Mouse (Mus musculus): ENCODE results near the gene Vangl2. TPM values are rescaled to one million over a fixed set of nuclear protein-coding genes. Genes with fewer than 3 reads are reported as not detected.

Gene Vangl2
- total and polyA plus RNA-seq, 3 experiments, result 0.39 to 3.0 TPM; not detected in 1

DNA sequence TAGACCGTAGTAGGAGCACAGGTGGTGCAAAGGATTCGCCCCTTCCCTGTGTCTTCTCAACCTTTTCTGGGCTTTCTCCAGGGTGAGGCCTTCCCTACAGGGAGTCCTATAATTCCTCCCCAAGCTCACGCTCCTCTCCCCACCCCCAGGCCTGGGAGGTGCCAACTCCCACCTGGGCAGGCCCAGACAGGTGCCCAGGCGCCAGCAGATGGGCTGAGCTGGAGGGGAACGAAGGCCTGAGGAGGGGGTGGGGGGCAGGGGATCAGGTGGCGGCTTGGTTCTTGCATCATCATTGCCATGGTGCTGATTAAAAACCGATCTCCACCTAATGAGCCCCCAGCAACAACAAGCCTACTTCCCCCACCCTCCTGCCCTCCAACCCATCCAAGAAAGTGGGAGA, 30.6 kb upstream of the Vangl2 start:
- no peak overlapping the region for H3K9ac ChIP-seq (ENCODE audit: control insufficient read depth, low read depth, low read length, poor library complexity, severe bottlenecking)
- no peak for TF ChIP-seq POLR2A (IDR thresholded peaks at IDR 0.05; ENCODE audit: control insufficient read depth in 1 of 2, insufficient read depth in 1 of 2, low read depth in 1 of 2, low read length in 2 of 2, poor library complexity in 1 of 2)
- no peak for TF ChIP-seq MAX (IDR thresholded peaks at IDR 0.05; ENCODE audit: low read length)
- TF ChIP-seq ETS1 (IDR thresholded peaks at IDR 0.05; ENCODE audit: low read depth, low read length), result no peak
- no peak for TF ChIP-seq CHD1 (IDR thresholded peaks at IDR 0.05; ENCODE audit: low read depth, low read length)
- TF ChIP-seq POLR2AphosphoS5 (IDR thresholded peaks at IDR 0.05; ENCODE audit: borderline replicate concordance, low read depth, low read length), result no peak
- TF ChIP-seq TCF12 (IDR thresholded peaks at IDR 0.05; ENCODE audit: low read depth, low read length), result no peak
- TF ChIP-seq ZMIZ1 (IDR thresholded peaks at IDR 0.05; ENCODE audit: low read depth, low read length), result no peak
- TF ChIP-seq SIN3A (IDR thresholded peaks at IDR 0.05; ENCODE audit: low read length), result no peak
- no peak for TF ChIP-seq MYC (IDR thresholded peaks at IDR 0.05; ENCODE audit: low read depth, low read length)
- no peak for TF ChIP-seq ZKSCAN1 (IDR thresholded peaks at IDR 0.05; ENCODE audit: low read depth, low read length)
- TF ChIP-seq SMC3 (IDR thresholded peaks at IDR 0.05; ENCODE audit: low read depth, low read length), result no peak
- no peak for TF ChIP-seq RCOR1 (IDR thresholded peaks at IDR 0.05; ENCODE audit: low read depth, low read length)
- no peak for TF ChIP-seq TAL1 (IDR thresholded peaks at IDR 0.05; ENCODE audit: low read length)
- no peak for TF ChIP-seq USF2 (IDR thresholded peaks at IDR 0.05; ENCODE audit: borderline replicate concordance in 1 of 2, insufficient read depth in 1 of 2, low read depth in 1 of 2, low read length in 2 of 2)
- TF ChIP-seq CHD2 (IDR thresholded peaks at IDR 0.05; ENCODE audit: low read length), result no peak
- no peak for TF ChIP-seq UBTF (IDR thresholded peaks at IDR 0.05; ENCODE audit: borderline replicate concordance, insufficient read depth, low read depth, low read length)
- TF ChIP-seq GATA1 (IDR thresholded peaks at IDR 0.05; ENCODE audit: low read depth, low read length), result no peak
- no peak for TF ChIP-seq ZNF384 (IDR thresholded peaks at IDR 0.05; ENCODE audit: low read depth, low read length)
- no peak for TF ChIP-seq ELF1 (IDR thresholded peaks at IDR 0.05; ENCODE audit: low read depth, low read length)
- no peaks in the 10 kb centered on the region for H3K4me1 ChIP-seq (ENCODE audit: control insufficient read depth in 1 of 2, insufficient read depth in 2 of 2, low read length in 2 of 2)
- no peak for DNase-seq (ENCODE audit: low read depth, low spot score)
- no peak overlapping the region for H3K4me3 ChIP-seq (ENCODE audit: control insufficient read depth in 1 of 2, insufficient read depth in 1 of 2, low read depth in 2 of 2, low read length in 2 of 2)
- no peaks in the 10 kb centered on the region for H3K79me2 ChIP-seq (ENCODE audit: control insufficient read depth, insufficient read depth, low read length, poor library complexity)
- no peaks in the 10 kb centered on the region for H3K27me3 ChIP-seq (ENCODE audit: control insufficient read depth in 1 of 2, insufficient read depth in 2 of 2, low read length in 2 of 2)
- H3K9me3 ChIP-seq (replicated peaks; ENCODE audit: insufficient read depth, low read length), result no peaks in the 10 kb centered on the region
- no peaks in the 10 kb centered on the region; a peak in 1 of 4 replicates for H3K36me3 ChIP-seq (ENCODE audit: control insufficient read depth in 1 of 2, insufficient read depth in 2 of 2, low read length in 2 of 2)
- no peak overlapping the region for H3K27ac ChIP-seq (ENCODE audit: control insufficient read depth, low read depth, low read length)

GRCm38 (mm10) chr1:172058321-172058720, 30.1 kb upstream of the Vangl2 start:
- no peak overlapping the region for H3K9ac ChIP-seq (ENCODE audit: control insufficient read depth, low read depth, low read length, poor library complexity, severe bottlenecking)
- H3K36me3 ChIP-seq (ENCODE audit: control insufficient read depth in 1 of 2, insufficient read depth in 2 of 2, low read length in 2 of 2), result no peaks in the 10 kb centered on the region; a peak in 1 of 4 replicates
- DNase-seq (ENCODE audit: low read depth, low spot score), result no peak
- no peak overlapping the region for H3K4me3 ChIP-seq (ENCODE audit: control insufficient read depth in 1 of 2, insufficient read depth in 1 of 2, low read depth in 2 of 2, low read length in 2 of 2)
- no peaks in the 10 kb centered on the region for H3K27me3 ChIP-seq (ENCODE audit: control insufficient read depth in 1 of 2, insufficient read depth in 2 of 2, low read length in 2 of 2)
- no peaks in the 10 kb centered on the region for H3K9me3 ChIP-seq (replicated peaks; ENCODE audit: insufficient read depth, low read length)
- H3K79me2 ChIP-seq (ENCODE audit: control insufficient read depth, insufficient read depth, low read length, poor library complexity), result no peaks in the 10 kb centered on the region
- no peak overlapping the region for H3K27ac ChIP-seq (ENCODE audit: control insufficient read depth, low read depth, low read length)
- TF ChIP-seq ELF1 (IDR thresholded peaks at IDR 0.05; ENCODE audit: low read depth, low read length), result no peak
- TF ChIP-seq POLR2AphosphoS2 (IDR thresholded peaks at IDR 0.05; ENCODE audit: low read length), result no peak
- no peak for TF ChIP-seq ZNF384 (IDR thresholded peaks at IDR 0.05; ENCODE audit: low read depth, low read length)
- no peak for TF ChIP-seq GATA1 (IDR thresholded peaks at IDR 0.05; ENCODE audit: low read depth, low read length)
- no peak for TF ChIP-seq HCFC1 (IDR thresholded peaks at IDR 0.05; ENCODE audit: low read depth, low read length)
- no peak for TF ChIP-seq JUND (IDR thresholded peaks at IDR 0.05; ENCODE audit: low read depth, low read length)
- TF ChIP-seq CHD2 (IDR thresholded peaks at IDR 0.05; ENCODE audit: low read length), result no peak
- no peak for TF ChIP-seq NRF1 (IDR thresholded peaks at IDR 0.05; ENCODE audit: insufficient read depth, low read depth, low read length, poor library complexity, severe bottlenecking)
- TF ChIP-seq CHD1 (IDR thresholded peaks at IDR 0.05; ENCODE audit: low read depth, low read length), result no peak
- no peak for TF ChIP-seq EP300 (IDR thresholded peaks at IDR 0.05; ENCODE audit: low read depth in 1 of 2, low read length in 2 of 2)
- TF ChIP-seq POLR2A (IDR thresholded peaks at IDR 0.05; ENCODE audit: control insufficient read depth in 1 of 2, insufficient read depth in 1 of 2, low read depth in 1 of 2, low read length in 2 of 2, poor library complexity in 1 of 2), result no peak
- TF ChIP-seq MYB (IDR thresholded peaks at IDR 0.05; ENCODE audit: low read depth, low read length), result no peak
- TF ChIP-seq USF1 (IDR thresholded peaks at IDR 0.05; ENCODE audit: low read depth, low read length), result no peak
- no peak for TF ChIP-seq MAFK (IDR thresholded peaks at IDR 0.05; ENCODE audit: borderline replicate concordance, low read depth, low read length)
- TF ChIP-seq POLR2AphosphoS5 (IDR thresholded peaks at IDR 0.05; ENCODE audit: borderline replicate concordance, low read depth, low read length), result no peak
- TF ChIP-seq BHLHE40 (IDR thresholded peaks at IDR 0.05; ENCODE audit: borderline replicate concordance, low read depth, low read length), result no peak
- no peak for TF ChIP-seq ETS1 (IDR thresholded peaks at IDR 0.05; ENCODE audit: low read depth, low read length)
- TF ChIP-seq TAL1 (IDR thresholded peaks at IDR 0.05; ENCODE audit: low read length), result no peak
- no peak for TF ChIP-seq TBP (IDR thresholded peaks at IDR 0.05; ENCODE audit: low read depth, low read length)
- H3K4me1 ChIP-seq (ENCODE audit: control insufficient read depth in 1 of 2, insufficient read depth in 2 of 2, low read length in 2 of 2), result no peaks in the 10 kb centered on the region
